Mouse (Mus musculus): ENCODE results near the gene Dlx6. TPM values are rescaled to one million over a fixed set of nuclear protein-coding genes. Genes with fewer than 3 reads are reported as not detected.

Gene Dlx6
- polyA plus RNA-seq, 1 experiment from 2014 or later, result 1.0 TPM

- ATAC-seq (ENCODE audit: low FRiP score), result 0 out of 2 replicates have a peak, but pooled peaks have one; percentile 4
- Histone ChIP-seq H3K27ac (no peak overlapping the region), H3K4me2 (replicated peaks) (peak overlapping the region; percentile 24; the same call in 1 of the 2 replicates), H3K4me1 (0 out of 2 replicates have a peak, but pooled peaks cover 3% of the 10 kb centered on the region), H3K27me3 (peaks cover 96% of the 10 kb centered on the region), H3K9me3 (replicated peaks) (no peaks in the 10 kb centered on the region), H3K36me3 (no peaks in the 10 kb centered on the region), H3K4me3 (no peak overlapping the region), H3K9ac (no peak overlapping the region)
- under 1% methylated on average over 19 of the region's 19 CpGs for WGBS
Measured at GRCm38 (mm10) chr6:6873476-6874072, 10.4 kb downstream of the Dlx6 start.

DNA sequence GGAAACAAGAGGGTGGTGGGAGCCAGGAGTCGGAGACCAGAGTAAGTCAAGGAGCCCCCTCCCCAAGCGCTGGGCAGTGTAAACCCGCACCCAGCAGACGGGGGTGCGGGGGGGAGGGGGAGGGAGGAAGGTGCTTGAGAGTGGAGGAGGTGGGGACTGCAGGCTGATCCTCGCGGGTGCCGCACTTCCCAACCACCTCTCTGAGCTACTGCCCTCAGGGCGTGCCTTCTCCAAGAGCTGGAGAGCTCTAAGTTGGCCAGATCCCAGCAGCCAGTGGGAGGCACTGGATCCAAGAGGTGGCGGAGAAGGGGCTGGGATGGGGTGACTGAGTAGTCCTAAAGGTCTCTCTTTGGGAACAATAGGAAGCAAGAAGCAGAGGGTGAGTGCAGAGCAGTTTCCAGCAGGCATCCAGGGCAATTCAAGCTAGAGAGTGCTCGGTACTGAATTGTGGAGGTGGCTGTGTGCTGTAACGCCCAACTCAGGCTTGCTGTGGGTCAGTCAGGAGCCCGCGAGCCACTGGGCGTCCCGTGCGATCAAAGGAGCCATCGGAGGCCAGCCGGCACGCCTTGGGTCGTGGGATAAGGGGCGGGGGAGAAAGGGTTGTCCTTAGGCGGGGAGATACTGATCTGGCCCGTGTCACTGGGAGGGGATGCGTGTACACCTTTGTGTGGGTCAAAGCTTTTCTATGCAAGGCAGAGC, 11.1 kb downstream of the Dlx6 start:
- Histone ChIP-seq H3K9ac (no peak overlapping the region), H3K4me1 (0 out of 2 replicates have a peak, but pooled peaks cover 7% of the 10 kb centered on the region), H3K9me3 (replicated peaks) (no peaks in the 10 kb centered on the region), H3K4me3 (no peak overlapping the region), H3K4me2 (replicated peaks) (peak overlapping the region; percentile 24), H3K27ac (no peak overlapping the region), H3K27me3 (peaks cover 96% of the 10 kb centered on the region), H3K36me3 (no peaks in the 10 kb centered on the region)
- ATAC-seq (ENCODE audit: low FRiP score), result peak; percentile 44
- under 1% methylated on average over 25 of the region's 25 CpGs for WGBS

DNA sequence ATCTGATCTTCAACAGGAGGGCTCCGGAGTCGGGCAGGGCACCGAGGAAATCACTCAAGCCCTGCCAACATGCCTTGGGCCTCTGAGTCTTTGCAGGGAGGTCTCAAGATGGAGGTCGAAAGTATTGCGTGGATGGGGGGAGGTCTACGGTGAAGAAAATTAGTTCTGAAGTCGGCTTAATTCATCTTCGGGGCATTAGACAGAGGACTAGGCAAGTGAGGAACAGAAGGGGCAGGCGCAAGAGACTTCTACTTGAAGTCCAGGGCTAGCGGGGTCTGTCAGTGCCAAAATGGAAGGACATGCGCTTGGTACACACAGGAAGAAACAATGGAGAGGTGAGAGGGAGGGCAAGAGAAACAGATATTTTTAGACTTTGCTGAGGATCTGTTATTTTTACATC, 12.0 kb downstream of the Dlx6 start:
- no peak overlapping the region for H3K9ac ChIP-seq
- no peak overlapping the region for H3K4me2 ChIP-seq (replicated peaks)
- H3K36me3 ChIP-seq, result no peaks in the 10 kb centered on the region
- no peak overlapping the region for H3K4me3 ChIP-seq
- 0 out of 2 replicates have a peak, but pooled peaks cover 7% of the 10 kb centered on the region for H3K4me1 ChIP-seq
- under 1% methylated on average over 11 of the region's 11 CpGs for WGBS
- no peak overlapping the region for H3K27ac ChIP-seq
- no peaks in the 10 kb centered on the region for H3K9me3 ChIP-seq (replicated peaks)
- no peak for ATAC-seq (ENCODE audit: low FRiP score)
- H3K27me3 ChIP-seq, result peaks cover 97% of the 10 kb centered on the region

- Histone ChIP-seq H3K27ac (no peak overlapping the region), H3K9me3 (replicated peaks) (no peaks in the 10 kb centered on the region), H3K9ac (no peak overlapping the region), H3K36me3 (no peaks in the 10 kb centered on the region), H3K4me3 (no peak overlapping the region), H3K4me1 (peaks cover 11% of the 10 kb centered on the region; the same call in 1 of the 2 replicates), H3K4me2 (replicated peaks) (no peak overlapping the region), H3K27me3 (peaks cover 97% of the 10 kb centered on the region)
- 2% methylated on average over 9 of the region's 9 CpGs for WGBS
- no peak for ATAC-seq (ENCODE audit: low FRiP score)
Measured at GRCm38 (mm10) chr6:6875676-6876075, 12.5 kb downstream of the Dlx6 start.

DNA sequence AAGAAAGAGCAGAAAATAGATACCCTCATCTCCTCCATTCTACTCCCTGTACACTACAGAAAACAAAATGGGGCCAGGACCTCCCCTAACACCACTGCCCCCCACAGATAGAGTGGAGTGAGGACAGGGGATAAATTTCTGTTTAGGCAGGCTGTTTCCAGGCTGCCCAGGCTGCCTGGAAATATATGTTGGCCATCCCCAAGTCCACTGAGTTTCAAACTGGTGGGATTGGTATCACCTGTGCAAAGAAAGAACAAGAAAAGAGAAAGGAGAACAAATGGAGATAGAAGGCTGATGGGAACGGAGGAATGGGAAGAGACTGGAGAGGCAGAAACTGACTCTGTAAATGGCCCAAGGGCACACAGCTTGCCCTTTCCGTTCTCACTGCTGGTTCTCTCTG, 13.1 kb downstream of the Dlx6 start:
- WGBS, result 3% methylated on average over 2 of the region's 2 CpGs
- Histone ChIP-seq H3K36me3 (no peaks in the 10 kb centered on the region), H3K9ac (no peak overlapping the region), H3K27ac (no peak overlapping the region), H3K27me3 (peaks cover 97% of the 10 kb centered on the region), H3K9me3 (replicated peaks) (no peaks in the 10 kb centered on the region), H3K4me2 (replicated peaks) (no peak overlapping the region), H3K4me1 (peaks cover 14% of the 10 kb centered on the region), H3K4me3 (no peak overlapping the region)
- no peak for ATAC-seq (ENCODE audit: low FRiP score)

DNA sequence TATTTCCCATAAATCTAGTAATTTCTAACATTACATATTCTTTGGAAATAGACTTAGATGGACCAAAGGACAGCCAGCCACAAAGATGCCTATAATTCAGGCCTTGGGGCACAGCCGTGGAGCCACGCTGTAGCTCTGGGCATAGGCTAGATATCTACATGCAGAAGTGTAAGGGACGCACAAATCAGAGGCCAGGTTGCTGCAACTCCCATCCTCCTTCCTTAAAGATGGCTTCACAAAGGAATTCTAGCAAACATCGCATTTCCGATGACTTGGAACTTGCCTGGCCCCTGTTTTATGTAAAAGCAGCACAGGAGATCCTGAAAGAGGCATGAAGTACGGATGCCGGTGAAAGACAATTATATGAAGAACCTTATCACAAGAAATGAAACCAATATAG, 13.6 kb downstream of the Dlx6 start:
- no peak for ATAC-seq (ENCODE audit: low FRiP score)
- H3K4me2 ChIP-seq (replicated peaks), result no peak overlapping the region
- WGBS, result 6% methylated on average over 7 of the region's 7 CpGs

DNA sequence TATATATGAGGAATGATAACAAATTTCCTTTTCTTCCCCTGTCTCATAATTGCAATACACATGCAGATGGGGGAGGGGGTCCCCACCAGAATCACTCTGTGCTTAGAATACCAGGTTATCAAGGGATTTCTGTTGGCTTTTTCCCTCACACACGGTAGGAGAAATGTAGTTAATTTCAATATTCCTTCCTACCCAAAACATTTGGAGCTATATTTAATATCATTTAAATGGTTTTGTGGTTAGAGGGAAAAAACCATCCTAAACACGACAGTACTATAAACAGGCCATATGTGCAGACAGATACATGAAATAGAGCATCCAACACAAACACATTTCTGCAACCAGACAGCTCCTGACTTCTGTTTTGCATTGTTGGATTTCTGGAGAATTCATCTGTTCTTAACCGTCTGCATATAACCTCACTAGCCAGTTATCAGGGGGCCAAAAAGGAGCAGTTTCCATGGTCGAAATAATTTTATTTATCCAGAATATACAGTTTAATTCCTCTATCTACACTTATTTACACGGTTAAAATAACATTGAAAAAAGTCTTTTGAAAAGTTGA, 14.3 kb downstream of the Dlx6 start:
- ATAC-seq (ENCODE audit: low FRiP score), result no peak
- peaks cover 20% of the 10 kb centered on the region for H3K4me1 ChIP-seq
- H3K36me3 ChIP-seq, result no peaks in the 10 kb centered on the region
- H3K4me3 ChIP-seq, result no peak overlapping the region
- H3K9me3 ChIP-seq (replicated peaks), result no peaks in the 10 kb centered on the region
- peaks cover 98% of the 10 kb centered on the region for H3K27me3 ChIP-seq
- H3K9ac ChIP-seq, result no peak overlapping the region
- no peak overlapping the region for H3K27ac ChIP-seq
- no peak overlapping the region for H3K4me2 ChIP-seq (replicated peaks)
- 12% methylated on average over 5 of the region's 5 CpGs for WGBS

More for the DNA sequence above, 13.6 kb downstream of the Dlx6 start:
- H3K4me3 ChIP-seq, result no peak overlapping the region
- no peak overlapping the region for H3K27ac ChIP-seq
- no peak overlapping the region for H3K9ac ChIP-seq
- H3K9me3 ChIP-seq (replicated peaks), result no peaks in the 10 kb centered on the region
- H3K27me3 ChIP-seq, result peaks cover 98% of the 10 kb centered on the region
- no peaks in the 10 kb centered on the region for H3K36me3 ChIP-seq
- H3K4me1 ChIP-seq, result peaks cover 19% of the 10 kb centered on the region

DNA sequence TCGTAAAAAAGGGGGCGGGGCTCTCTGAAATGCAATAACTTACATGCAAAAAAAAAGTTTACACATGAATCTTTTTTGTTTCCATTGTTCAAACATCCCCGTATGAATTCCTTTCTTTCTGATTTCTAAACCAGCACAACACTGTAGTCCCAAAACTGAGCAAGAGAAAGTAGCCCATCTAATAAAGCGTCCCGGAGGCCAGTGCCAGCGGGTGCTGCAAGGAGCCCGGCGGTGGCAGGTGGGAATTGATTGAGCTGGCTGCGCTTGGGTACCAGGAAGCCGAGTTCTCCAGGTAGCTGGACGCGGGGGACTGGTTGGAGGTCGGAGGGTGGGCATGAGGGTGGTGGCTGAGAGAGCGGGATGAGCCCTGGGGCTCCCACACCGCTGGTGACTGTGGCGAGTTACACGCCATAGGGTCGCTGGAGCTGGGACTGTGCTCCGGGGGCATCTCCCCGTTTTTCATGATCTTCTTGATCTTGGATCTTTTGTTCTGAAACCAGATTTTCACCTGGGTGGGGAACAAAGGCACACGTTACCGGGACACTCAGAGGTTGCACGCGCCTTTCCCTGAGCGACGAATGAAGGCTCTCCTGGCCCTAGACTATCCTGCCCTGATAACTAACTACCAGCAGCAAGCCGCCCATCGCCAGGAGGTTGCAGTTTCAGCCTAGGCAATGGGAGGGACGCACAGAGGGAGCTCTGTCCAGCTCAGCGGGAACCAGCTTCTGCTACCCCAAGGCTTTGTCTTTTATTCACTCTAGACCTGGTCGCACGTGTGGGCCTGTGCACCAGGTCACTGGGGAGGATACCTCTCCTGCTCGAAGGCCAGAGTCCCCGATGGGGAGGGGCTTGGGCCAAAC, 15.1 kb downstream of the Dlx6 start:
- H3K4me3 ChIP-seq, result peak overlapping the region; percentile 40
- H3K9ac ChIP-seq, result peak overlapping the region; percentile 13; the same call in 1 of the 2 replicates
- no peak for ATAC-seq (ENCODE audit: low FRiP score)
- H3K9me3 ChIP-seq (replicated peaks), result no peaks in the 10 kb centered on the region
- H3K4me1 ChIP-seq, result peaks cover 20% of the 10 kb centered on the region
- H3K27ac ChIP-seq, result no peak overlapping the region
- peak overlapping the region; percentile 21 for H3K4me2 ChIP-seq (replicated peaks)
- H3K36me3 ChIP-seq, result no peaks in the 10 kb centered on the region
- H3K27me3 ChIP-seq, result peaks cover 98% of the 10 kb centered on the region
- WGBS, result 2% methylated on average over 34 of the region's 34 CpGs

GRCm38 (mm10) chr6:6878841-6879291, 15.7 kb downstream of the Dlx6 start:
- no peak for ATAC-seq (ENCODE audit: low FRiP score)
- Histone ChIP-seq H3K9me3 (replicated peaks) (no peaks in the 10 kb centered on the region), H3K9ac (peak overlapping the region; percentile 13; the same call in 1 of the 2 replicates), H3K27me3 (peaks cover 98% of the 10 kb centered on the region), H3K27ac (no peak overlapping the region), H3K4me2 (replicated peaks) (peak overlapping the region; percentile 21), H3K4me1 (peaks cover 20% of the 10 kb centered on the region), H3K4me3 (peak overlapping the region; percentile 40), H3K36me3 (no peaks in the 10 kb centered on the region)
- 1% methylated on average over 14 of the region's 14 CpGs for WGBS

GRCm38 (mm10) chr6:6879371-6880325, 16.5 kb downstream of the Dlx6 start:
- no peak overlapping the region for H3K9ac ChIP-seq
- peak overlapping the region; percentile 40 for H3K4me3 ChIP-seq

More at GRCm38 (mm10) chr6:6879371-6880325, 16.5 kb downstream of the Dlx6 start:
- no peak for ATAC-seq (ENCODE audit: low FRiP score)
- peaks cover 97% of the 10 kb centered on the region for H3K27me3 ChIP-seq
- no peak overlapping the region for H3K4me2 ChIP-seq (replicated peaks)
- no peaks in the 10 kb centered on the region for H3K9me3 ChIP-seq (replicated peaks)
- H3K36me3 ChIP-seq, result no peaks in the 10 kb centered on the region
- H3K27ac ChIP-seq, result no peak overlapping the region
- whole genome bisulfite sequencing, result 1% methylated on average over 44 of the region's 44 CpGs
- H3K4me1 ChIP-seq, result peaks cover 20% of the 10 kb centered on the region
